14 mouse cellular contexts compared by ENCODE assay signal in genomic region chr2:6696326-6696725, GRCm38 (mm10).
"Had no signal": no experiment of that assay in that cellular context is flagged by ENCODE, and none has a peak within 500 bp of the region (broad histone marks: within the 10 kb centered on the region; RNA-seq: fewer than 3 reads in every experiment).

No protein-coding gene starts in this region.

- H3K9ac ChIP-seq: limb, embryonic 12.5 days; liver, embryonic 13.5 days; liver, postnatal 0 days; lung, embryonic 15.5 days; midbrain, embryonic 15.5 days; neural tube, embryonic 12.5 days had no signal

- H3K27me3 ChIP-seq: limb, embryonic 12.5 days; liver, embryonic 13.5 days; lung, embryonic 15.5 days; midbrain, embryonic 15.5 days; neural tube, embryonic 12.5 days had no signal

- H3K9me3 ChIP-seq: limb, embryonic 12.5 days; liver, embryonic 13.5 days; lung, embryonic 15.5 days; midbrain, embryonic 15.5 days; neural tube, embryonic 12.5 days had no signal

- H3K4me3 ChIP-seq: layer of hippocampus, adult 2 months; limb, embryonic 12.5 days; liver, embryonic 13.5 days; lung, embryonic 15.5 days; midbrain, embryonic 15.5 days; neural tube, embryonic 12.5 days had no signal

- H3K4me1 ChIP-seq: limb, embryonic 12.5 days; liver, embryonic 13.5 days; lung, embryonic 15.5 days; neural tube, embryonic 12.5 days had no signal

- H3K27ac ChIP-seq: kidney, postnatal 0 days; layer of hippocampus, adult 2 months; limb, embryonic 12.5 days; liver, embryonic 13.5 days; lung, embryonic 15.5 days; neural tube, embryonic 12.5 days had no signal

- ATAC-seq: liver, postnatal 0 days; midbrain, embryonic 15.5 days had no signal

- H3K4me2 ChIP-seq: limb, embryonic 12.5 days; liver, embryonic 13.5 days; lung, embryonic 15.5 days; midbrain, embryonic 11.5 days; midbrain, embryonic 15.5 days; neural tube, embryonic 12.5 days had no signal

- H3K36me3 ChIP-seq: limb, embryonic 12.5 days; liver, embryonic 13.5 days; lung, embryonic 15.5 days; midbrain, embryonic 15.5 days; neural tube, embryonic 12.5 days had no signal

- DNase-seq: kidney, postnatal 4 days; liver; liver, embryonic 13.5 days; liver, postnatal 0 days; lung, postnatal 14 days; right cerebral cortex, postnatal 14 days; thymus, postnatal 36 days had no signal
